Mouse (Mus musculus) bone marrow macrophage, adult 2 months (primary cell): ENCODE measurements around the gene Prok2. TPM values are rescaled to one million over a fixed set of nuclear protein-coding genes. Genes with fewer than 3 reads are reported as not detected.

Source experiments
- H3K27ac ChIP-seq: 2 replicates; pipeline ENCODE4 v1.5.1; 2012; ENCODE audit warnings: low read depth, low read length; ENCODE audit not compliant: insufficient read depth
- H3K4me1 ChIP-seq: 2 replicates; pipeline ENCODE4 v1.6.1; 2012; ENCODE audit warnings: low read length; ENCODE audit not compliant: control insufficient read depth, insufficient read depth
- H3K4me3 ChIP-seq: 2 replicates; pipeline ENCODE4 v1.5.1; 2012; ENCODE audit warnings: mild to moderate bottlenecking, low read length, moderate library complexity; ENCODE audit not compliant: insufficient read depth
- CTCF ChIP-seq: IDR thresholded peaks from 2 replicates; pipeline ENCODE4 v1.5.1; 2012; ENCODE audit warnings: low read depth, mild to moderate bottlenecking, low read length, moderate library complexity
- POLR2A ChIP-seq: IDR thresholded peaks from 2 replicates; pipeline ENCODE4 v1.6.1; 2012; ENCODE audit warnings: mild to moderate bottlenecking, low read depth, low read length, borderline replicate concordance
- polyA plus RNA-seq: library from polyadenylated mRNA; stranded (reverse); fragments of >200 nt; gene quantifications from 2 replicates; pipeline ENCODE4 v1.2.4, GENCODE M21; 2012; ENCODE audit not compliant: missing spikeins, insufficient read depth, insufficient read length

Prok2 gene
- polyA plus RNA-seq, 1 experiment: not detected

GRCm38 (mm10) chr6:99670481-99671119 is 55.6 kb downstream of the Prok2 start:
- TF ChIP-seq CTCF (peak; percentile 44), POLR2A (no peak)
- no peak overlapping the region for H3K27ac ChIP-seq
- H3K4me3 ChIP-seq: no peak overlapping the region
- peaks cover 8% of the 10 kb centered on the region for H3K4me1 ChIP-seq

- H3K27ac ChIP-seq: no peak overlapping the region
- TF ChIP-seq POLR2A (no peak), CTCF (no peak)
- peaks cover 8% of the 10 kb centered on the region for H3K4me1 ChIP-seq
- H3K4me3 ChIP-seq: no peak overlapping the region
These were observed 56.5 kb downstream of the Prok2 start for GRCm38 (mm10) chr6:99669481-99670325.

- Histone ChIP-seq H3K4me3 (peak overlapping the region; percentile 69), H3K27ac (peak overlapping the region; percentile 32), H3K4me1 (peaks cover 17% of the 10 kb centered on the region)
- no peak for TF ChIP-seq CTCF
- no peak for TF ChIP-seq POLR2A
These were observed 58.9 kb downstream of the Prok2 start for GRCm38 (mm10) chr6:99667290-99667689.

GRCm38 (mm10) chr6:99666318-99667171 is 59.6 kb downstream of the Prok2 start, which contains the start of the genes Eif4e3 and Gm20696:
Gene Eif4e3, minus strand, starts transcription at chr6:99666771.
Gene Gm20696, minus strand, starts transcription at chr6:99666797.
- Histone ChIP-seq H3K27ac (peak within 1 kb of the TSS; percentile 32), H3K4me1 (peaks cover 17% of the 10 kb centered on the region), H3K4me3 (peak within 1 kb of the TSS; percentile 75)
- TF ChIP-seq POLR2A: no peak
- TF ChIP-seq CTCF: no peak

GRCm38 (mm10) chr6:99665457-99666317 is 60.5 kb downstream of the Prok2 start:
- Histone ChIP-seq H3K4me1 (peaks cover 23% of the 10 kb centered on the region), H3K27ac (peak overlapping the region; percentile 18), H3K4me3 (peak overlapping the region; percentile 75)
- TF ChIP-seq CTCF (no peak), POLR2A (no peak)

GRCm38 (mm10) chr6:99663232-99663631 is 63.0 kb downstream of the Prok2 start:
- Histone ChIP-seq H3K27ac (no peak overlapping the region), H3K4me1 (peaks cover 28% of the 10 kb centered on the region), H3K4me3 (no peak overlapping the region)
- TF ChIP-seq POLR2A: no peak
- TF ChIP-seq CTCF: no peak

Other genes starting within 250 kb of the Prok2 start
- 73.4 and 77.6 TPM in 2 replicates for gene Foxp1, start 203.7 kb downstream of the Prok2 start, polyA plus RNA-seq
- 26.3 and 29.4 TPM in 2 replicates for gene Eif4e3, start 59.6 kb downstream of the Prok2 start, polyA plus RNA-seq
- 3.0 and 4.7 TPM in 2 replicates for gene Gm20696, start 59.6 kb downstream of the Prok2 start, polyA plus RNA-seq
- gene Gpr27, start 33.7 kb downstream of the Prok2 start, polyA plus RNA-seq: not detected in 2 replicates